ENCODE assay signal across 16 mouse cellular contexts in genomic region chr6:65164137-65164536, GRCm38 (mm10). TPM values are rescaled to one million over a fixed set of nuclear protein-coding genes. Genes with fewer than 3 reads are reported as not detected.
DNase-seq lines count a peak whose midpoint lies in the region; ATAC-seq and TF ChIP-seq lines count a peak whose summit lies in the region.
"Had no signal": no experiment of that assay in that cellular context is flagged by ENCODE, and none has a peak within 500 bp of the region (broad histone marks: within the 10 kb centered on the region; RNA-seq: fewer than 3 reads in every experiment).

No protein-coding gene starts in this region.

- H3K36me3 ChIP-seq in heart, postnatal 0 days (replicated peaks; ENCODE audit: control insufficient read depth, insufficient read depth, low read length): no peaks in the 10 kb centered on the region
- H3K36me3 ChIP-seq in forebrain, embryonic 12.5 days (replicated peaks): no peaks in the 10 kb centered on the region
- H3K36me3 ChIP-seq: limb, embryonic 12.5 days had no signal

- no peaks in the 10 kb centered on the region for H3K27me3 ChIP-seq in heart, postnatal 0 days (ENCODE audit: control insufficient read depth, insufficient read depth, low read length)
- no peaks in the 10 kb centered on the region for H3K27me3 ChIP-seq in forebrain, embryonic 12.5 days
- H3K27me3 ChIP-seq: CH12.LX; limb, embryonic 12.5 days had no signal

- no peak overlapping the region for H3K4me2 ChIP-seq in heart, postnatal 0 days (ENCODE audit: low read depth, low read length)
- H3K4me2 ChIP-seq in forebrain, embryonic 12.5 days: no peak overlapping the region
- H3K4me2 ChIP-seq: limb, embryonic 12.5 days had no signal

- TF ChIP-seq POLR2A in brain, embryonic 14.5 days (IDR thresholded peaks at IDR 0.05; ENCODE audit: borderline replicate concordance, extremely low read depth, insufficient read depth, insufficient read length, poor library complexity, severe bottlenecking): no peak

- TF ChIP-seq EP300 in heart, postnatal 0 days (IDR thresholded peaks at IDR 0.05; ENCODE audit: low read depth): no peak

- H3K27ac ChIP-seq in left cerebral cortex, adult 2 months: 0 out of 2 replicates have a peak overlapping the region, but pooled peaks have one; percentile 6
- H3K27ac ChIP-seq in heart, postnatal 0 days (ENCODE audit: low read depth): peak overlapping the region; percentile 56
- no peak overlapping the region for H3K27ac ChIP-seq in forebrain, embryonic 12.5 days
- H3K27ac ChIP-seq: limb, embryonic 12.5 days; stomach, postnatal 0 days had no signal

- 66% methylated on average over 6 of the region's 6 CpGs for WGBS in heart, postnatal 0 days
- 90% methylated on average over 6 of the region's 6 CpGs for WGBS in forebrain, embryonic 12.5 days

- no peak for DNase-seq in frontal cortex, postnatal 14 days (ENCODE audit: low spot score in 2 of 2)
- DNase-seq in left cerebral cortex, adult 2 months (ENCODE audit: extremely low spot score in 1 of 2, low spot score in 2 of 2): no peak
- DNase-seq in left cerebral cortex, postnatal 4 days: no peak
- peak; percentile 7 for DNase-seq in brain, embryonic 14.5 days (ENCODE audit: low read depth)
- DNase-seq in heart, postnatal 0 days (ENCODE audit: low spot score): no peak
- no peak for DNase-seq in Muller cell, postnatal 12 days (ENCODE audit: inconsistent ontology term)
- DNase-seq: cerebellum, adult 9-10 months; gastrocnemius, postnatal 14 days; lung, postnatal 4 days had no signal

- intact Hi-C loops in left cerebral cortex, adult 2 months (cut with DNase I): no loop called here
- intact Hi-C loops in left cerebral cortex, postnatal 4 days (cut with DNase I): no loop called here

- no peaks in the 10 kb centered on the region for H3K9me3 ChIP-seq in heart, postnatal 0 days (replicated peaks; ENCODE audit: control insufficient read depth, low read length)
- H3K9me3 ChIP-seq in forebrain, embryonic 12.5 days: no peaks in the 10 kb centered on the region
- H3K9me3 ChIP-seq: limb, embryonic 12.5 days had no signal

- peak; percentile 91 for ATAC-seq in frontal cortex, adult (ENCODE audit: low TSS enrichment)
- ATAC-seq in heart, postnatal 0 days (ENCODE audit: insufficient read depth, low read depth): no peak
- no peak for ATAC-seq in forebrain, embryonic 12.5 days (ENCODE audit: low FRiP score)
- ATAC-seq: forebrain, embryonic 16.5 days; Patski had no signal

- no peak overlapping the region for H3K9ac ChIP-seq in heart, postnatal 0 days (replicated peaks; ENCODE audit: low read depth, low read length)
- no peak overlapping the region for H3K9ac ChIP-seq in forebrain, embryonic 12.5 days
- H3K9ac ChIP-seq: limb, embryonic 12.5 days had no signal

- H3K4me1 ChIP-seq in heart, postnatal 0 days (ENCODE audit: control insufficient read depth, insufficient read depth): no peaks in the 10 kb centered on the region
- peaks cover 6% of the 10 kb centered on the region for H3K4me1 ChIP-seq in forebrain, embryonic 12.5 days

- no peak overlapping the region for H3K4me3 ChIP-seq in left cerebral cortex, adult 2 months
- H3K4me3 ChIP-seq in heart, postnatal 0 days (ENCODE audit: low read depth, low read length): no peak overlapping the region
- H3K4me3 ChIP-seq in forebrain, embryonic 12.5 days (replicated peaks): no peak overlapping the region
- H3K4me3 ChIP-seq: limb, embryonic 12.5 days had no signal

- no peak for TF ChIP-seq CTCF in left cerebral cortex, adult 2 months (IDR thresholded peaks at IDR 0.05)
- no peak for TF ChIP-seq CTCF in brain, embryonic 14.5 days (IDR thresholded peaks at IDR 0.05; ENCODE audit: borderline replicate concordance, extremely low read depth, insufficient read depth, insufficient read length)
- no peak for TF ChIP-seq CTCF in heart, postnatal 0 days (IDR thresholded peaks at IDR 0.05; ENCODE audit: low read depth)

RNA-seq across cellular contexts. Expression of gene Hpgds, which starts 19.4 kb away (rescaled TPM):
- total RNA-seq in left cerebral cortex, adult 2 months (2021): 1 to 10 TPM; 2.8 to 5.4 TPM
- total RNA-seq in left cerebral cortex, postnatal 4 days (2021): 1 to 10 TPM; 2.2 to 2.4 TPM
- polyA plus RNA-seq in brain, embryonic 14.5 days (2012; rRNA removed): 2.1 and 3.6 TPM in 2 replicates
- total RNA-seq in heart, postnatal 0 days (2014; rRNA removed; ENCODE audit: low replicate concordance): 1.3 and 1.9 TPM in 2 replicates
- 0.96 and 2.7 TPM in 2 replicates for polyA plus RNA-seq in heart, postnatal 0 days (2015; fragmentation: Nextera tagmentation; extraction: Ambion mirVana)
- 5.9 and 6.1 TPM in 2 replicates for polyA plus RNA-seq in forebrain, embryonic 12.5 days (2016; fragmentation: Nextera tagmentation; extraction: Ambion mirVana)
